Mouse (Mus musculus) midbrain, embryonic 13.5 days (tissue): ENCODE data around the gene B3galt4. TPM values are rescaled to one million over a fixed set of nuclear protein-coding genes. Genes with fewer than 3 reads are reported as not detected.
"Not testable (repeated sequence)": the region's sequence is repeated elsewhere in the genome, so short reads cannot be mapped to it uniquely, and the experiment has no call there.

Source experiments
- ATAC-seq: fragments of 200-750 bp; cut with Nextera tagmentation; 2 replicates; pipeline ENCODE4 v1.8.0; 2017; ENCODE audit warnings: mild to moderate bottlenecking, moderate TSS enrichment, moderate library complexity
- H3K27ac ChIP-seq: fragments of 300-500 bp; sonication (generic); 2 replicates; pipeline ENCODE4 v1.5.1; 2015; ENCODE audit warnings: inconsistent platforms, mild to moderate bottlenecking, moderate library complexity
- H3K27me3 ChIP-seq: fragments of 300-500 bp; sonication (generic); 2 replicates; pipeline ENCODE4 v1.6.1; 2015; ENCODE audit warnings: mild to moderate bottlenecking, inconsistent platforms
- H3K36me3 ChIP-seq: fragments of 300-500 bp; sonication (generic); 2 replicates; pipeline ENCODE4 v1.6.1; 2015; ENCODE audit warnings: mild to moderate bottlenecking, inconsistent platforms
- H3K4me1 ChIP-seq: fragments of 300-500 bp; sonication (generic); replicated peaks from 2 replicates; pipeline ENCODE4 v1.6.1; 2015; ENCODE audit warnings: inconsistent platforms
- H3K4me2 ChIP-seq: fragments of 300-500 bp; sonication (generic); replicated peaks from 2 replicates; pipeline ENCODE4 v1.6.1; 2015; ENCODE audit warnings: moderate library complexity, mild to moderate bottlenecking, inconsistent platforms
- H3K4me3 ChIP-seq: fragments of 300-500 bp; sonication (generic); replicated peaks from 2 replicates; pipeline ENCODE4 v1.5.1; 2015; ENCODE audit warnings: mild to moderate bottlenecking, inconsistent platforms
- H3K9ac ChIP-seq: fragments of 300-500 bp; sonication (generic); replicated peaks from 2 replicates; pipeline ENCODE4 v1.6.1; 2015; ENCODE audit warnings: mild to moderate bottlenecking, inconsistent platforms
- H3K9me3 ChIP-seq: fragments of 300-500 bp; sonication (generic); 2 replicates; pipeline ENCODE4 v1.6.1; 2016; ENCODE audit warnings: mild to moderate bottlenecking, inconsistent platforms
- WGBS: fragments of 180-500 bp; shearing (Covaris S2); methylation state at CpG from one replicate; pipeline ENCODE4 v1.1.7; 2015; 5-methylcytosine and 5-hydroxymethylcytosine counted together
- polyA plus RNA-seq: library from polyadenylated mRNA; unstranded; fragments of >200 nt; fragmentation: Nextera tagmentation; extraction: Ambion mirVana; gene quantifications from 2 replicates; pipeline ENCODE4 v1.2.1, GENCODE M21; 2015

B3galt4 gene
- polyA plus RNA-seq, 1 experiment from 2014 or later: 13.6 TPM

GRCm38 (mm10) chr17:33904835-33905234 lies 46.5 kb downstream of the B3galt4 start, which contains the start of gene Platr17:
Gene Platr17 (plus strand): TSS chr17:33905135.
- H3K36me3 ChIP-seq, H3K4me2 ChIP-seq, ATAC-seq, H3K9ac ChIP-seq, H3K9me3 ChIP-seq, H3K4me3 ChIP-seq, H3K27ac ChIP-seq, H3K27me3 ChIP-seq, H3K4me1 ChIP-seq: not testable (repeated sequence)
- WGBS: 35% methylated on average over 3 of the region's 4 CpGs

DNA sequence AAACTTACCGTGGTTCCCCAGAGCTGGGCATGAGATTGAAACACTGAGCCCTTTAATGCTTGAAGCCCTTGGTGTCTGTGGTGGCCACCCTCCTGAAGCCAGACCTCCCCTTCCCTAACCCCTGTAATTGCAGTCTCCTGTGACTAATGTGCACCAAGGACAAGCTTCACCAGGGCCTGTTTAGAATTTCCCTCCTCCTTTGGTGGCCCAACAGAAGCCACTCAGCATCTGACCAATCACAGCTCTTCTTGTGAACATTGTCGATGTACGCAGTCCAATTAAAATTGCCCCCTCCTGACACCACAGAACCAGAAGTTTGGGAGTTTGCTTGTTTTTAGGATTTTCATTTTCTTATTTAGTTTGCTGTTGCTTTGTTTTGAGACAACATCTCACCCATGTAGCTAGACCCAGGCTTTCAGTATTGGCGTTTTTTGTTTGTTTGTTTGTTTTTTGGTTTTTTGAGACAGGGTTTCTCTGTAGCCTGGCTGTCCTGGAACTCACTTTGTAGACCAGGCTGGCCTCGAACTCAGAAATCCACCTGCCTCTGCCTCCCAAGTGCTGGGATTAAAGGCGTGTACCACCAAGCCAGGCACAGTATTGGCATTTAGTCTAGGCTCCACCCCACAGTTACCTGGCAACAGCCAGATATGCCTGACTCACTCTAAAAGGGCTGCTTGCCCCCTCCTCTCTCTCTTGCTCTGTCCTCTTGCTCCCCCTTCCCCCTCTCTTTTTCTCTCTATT lies 47.2 kb downstream of the B3galt4 start:
- not testable (repeated sequence) for H3K4me3 ChIP-seq, H3K4me1 ChIP-seq, ATAC-seq, H3K36me3 ChIP-seq, H3K9me3 ChIP-seq, H3K27ac ChIP-seq, H3K9ac ChIP-seq, H3K27me3 ChIP-seq, H3K4me2 ChIP-seq
- WGBS: 80% methylated on average over 6 of the region's 6 CpGs

DNA sequence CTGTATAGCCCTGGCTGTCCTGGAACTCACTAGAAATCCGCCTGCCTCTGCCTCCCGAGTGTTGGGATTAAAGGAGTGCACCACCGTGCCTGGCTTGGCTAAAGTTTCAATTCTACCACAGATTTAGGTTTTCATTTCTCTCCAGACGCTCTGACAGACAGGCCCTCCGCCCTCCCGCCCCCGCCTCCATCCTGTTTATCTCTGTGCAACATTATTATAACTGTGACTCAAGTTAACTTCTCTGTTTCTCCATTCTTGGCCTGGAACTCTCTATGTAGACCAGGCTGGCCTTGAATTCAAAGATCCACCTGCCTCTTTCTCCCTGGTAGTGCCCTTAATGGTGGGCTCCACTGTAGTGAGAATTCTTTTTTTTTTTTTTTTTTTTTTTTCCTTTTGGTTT lies 48.8 kb downstream of the B3galt4 start:
- Histone ChIP-seq H3K36me3 (no peaks in the 10 kb centered on the region), H3K9me3 (no peaks in the 10 kb centered on the region), H3K27me3 (no peaks in the 10 kb centered on the region), H3K4me2 (no peak overlapping the region), H3K4me3 (no peak overlapping the region), H3K27ac (no peak overlapping the region), H3K9ac (no peak overlapping the region), H3K4me1 (no peaks in the 10 kb centered on the region; the same call in 1 of the 2 replicates)
- 88% methylated on average over 7 of the region's 7 CpGs for WGBS
- ATAC-seq: no peak

DNA sequence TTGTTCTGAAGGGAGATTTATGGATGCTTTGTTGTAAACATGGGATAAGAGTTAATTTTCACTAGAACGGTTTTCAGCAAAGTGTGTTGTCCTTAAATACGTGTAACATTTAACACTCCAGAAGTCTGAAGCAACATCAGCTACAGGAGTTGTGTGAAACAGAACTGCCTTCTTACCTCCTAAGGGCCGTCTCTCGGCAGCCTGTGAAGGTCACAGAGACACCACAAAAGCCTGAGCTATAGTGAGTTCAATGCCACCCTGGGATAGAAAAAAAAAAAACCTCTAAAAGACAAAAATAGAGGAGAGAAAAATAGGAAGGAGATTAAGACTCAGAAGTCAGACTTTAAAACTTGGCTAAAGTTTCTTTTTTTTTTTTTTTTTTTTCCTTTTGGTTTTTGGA lies 49.2 kb downstream of the B3galt4 start:
- 79% methylated on average over 4 of the region's 4 CpGs for WGBS
- no peak for ATAC-seq
- no peaks in the 10 kb centered on the region for H3K4me1 ChIP-seq
- no peak overlapping the region for H3K9ac ChIP-seq
- H3K27ac ChIP-seq: no peak overlapping the region
- no peak overlapping the region for H3K4me3 ChIP-seq
- H3K4me2 ChIP-seq: no peak overlapping the region
- no peaks in the 10 kb centered on the region for H3K9me3 ChIP-seq
- H3K36me3 ChIP-seq: no peaks in the 10 kb centered on the region
- H3K27me3 ChIP-seq: no peaks in the 10 kb centered on the region

GRCm38 (mm10) chr17:33901653-33902052 lies 49.6 kb downstream of the B3galt4 start:
- H3K27me3 ChIP-seq: no peaks in the 10 kb centered on the region
- H3K4me3 ChIP-seq: no peak overlapping the region
- no peaks in the 10 kb centered on the region for H3K9me3 ChIP-seq
- H3K27ac ChIP-seq: no peak overlapping the region
- no peak for ATAC-seq
- H3K36me3 ChIP-seq: no peaks in the 10 kb centered on the region
- H3K9ac ChIP-seq: no peak overlapping the region
- H3K4me1 ChIP-seq: no peaks in the 10 kb centered on the region
- 70% methylated on average over 4 of the region's 4 CpGs for WGBS
- H3K4me2 ChIP-seq: no peak overlapping the region

GRCm38 (mm10) chr17:33900989-33901314 lies 50.3 kb downstream of the B3galt4 start:
- H3K4me1 ChIP-seq: no peaks in the 10 kb centered on the region
- no peaks in the 10 kb centered on the region for H3K27me3 ChIP-seq
- no peak overlapping the region for H3K9ac ChIP-seq
- ATAC-seq: no peak
- no peak overlapping the region for H3K27ac ChIP-seq
- H3K4me3 ChIP-seq: no peak overlapping the region
- H3K4me2 ChIP-seq: no peak overlapping the region
- H3K36me3 ChIP-seq: no peaks in the 10 kb centered on the region
- no peaks in the 10 kb centered on the region for H3K9me3 ChIP-seq
- WGBS: 85% methylated on average over 4 of the region's 4 CpGs

- Histone ChIP-seq H3K9ac (0 out of 2 replicates have a peak overlapping the region, but pooled peaks have one; percentile 4), H3K4me1 (no peaks in the 10 kb centered on the region), H3K27me3 (no peaks in the 10 kb centered on the region), H3K4me2 (no peak overlapping the region), H3K9me3 (no peaks in the 10 kb centered on the region), H3K4me3 (no peak overlapping the region), H3K36me3 (no peaks in the 10 kb centered on the region), H3K27ac (no peak overlapping the region)
- 72% methylated on average over 7 of the region's 7 CpGs for WGBS
- no peak for ATAC-seq
Observed at GRCm38 (mm10) chr17:33900281-33900988, 50.9 kb downstream of the B3galt4 start.

Other genes with a start within 250 kb of the B3galt4 start
- 54.4 and 55.8 TPM in 2 replicates for gene March2, start 232.8 kb downstream of the B3galt4 start, polyA plus RNA-seq
- 534 and 547 TPM in 2 replicates for gene Rab11b, start 191.0 kb downstream of the B3galt4 start, polyA plus RNA-seq
- gene Angptl4, start 169.7 kb downstream of the B3galt4 start, polyA plus RNA-seq: 14.3 and 17.1 TPM in 2 replicates
- gene Kank3, start 141.0 kb downstream of the B3galt4 start, polyA plus RNA-seq: 28.6 and 36.2 TPM in 2 replicates
- 704 and 707 TPM in 2 replicates for gene Rps28, start 126.9 kb downstream of the B3galt4 start, polyA plus RNA-seq
- 482 and 516 TPM in 2 replicates for gene Ndufa7, start 126.9 kb downstream of the B3galt4 start, polyA plus RNA-seq
- gene Cd320, start 108.4 kb downstream of the B3galt4 start, polyA plus RNA-seq: 64.0 and 66.9 TPM in 2 replicates
- gene Gm7029, start 77.7 kb downstream of the B3galt4 start, polyA plus RNA-seq: not detected in 2 replicates
- gene Kifc1, start 60.8 kb downstream of the B3galt4 start, polyA plus RNA-seq: 2.9 and 3.0 TPM in 2 replicates
- gene Platr17, start 46.4 kb downstream of the B3galt4 start, polyA plus RNA-seq: 0.40 and 0.52 TPM in 2 replicates
- 56.5 and 57.2 TPM in 2 replicates for gene Daxx, start 42.1 kb downstream of the B3galt4 start, polyA plus RNA-seq
- 18.1 and 19.6 TPM in 2 replicates for gene Tapbp, start 35.6 kb downstream of the B3galt4 start, polyA plus RNA-seq
- gene Zbtb22, start 35.6 kb downstream of the B3galt4 start, polyA plus RNA-seq: 20.3 TPM in 2 replicates
- gene Rgl2, start 21.9 kb downstream of the B3galt4 start, polyA plus RNA-seq: 49.8 and 56.9 TPM in 2 replicates
- 193 and 195 TPM in 2 replicates for gene Pfdn6, start 11.1 kb downstream of the B3galt4 start, polyA plus RNA-seq
- 24.4 and 25.7 TPM in 2 replicates for gene Wdr46, start 10.8 kb downstream of the B3galt4 start, polyA plus RNA-seq
- 66.4 and 69.8 TPM in 2 replicates for gene Vps52, start 4.3 kb upstream of the B3galt4 start, polyA plus RNA-seq
- gene Rps18, start 4.5 kb upstream of the B3galt4 start, polyA plus RNA-seq: 918 and 949 TPM in 2 replicates
- 13.5 and 16.0 TPM in 2 replicates for gene H2-K1, start 48.9 kb upstream of the B3galt4 start, polyA plus RNA-seq
- 20.1 and 24.3 TPM in 2 replicates for gene Ring1, start 73.2 kb upstream of the B3galt4 start, polyA plus RNA-seq
- gene H2-Ke6, start 76.6 kb upstream of the B3galt4 start, polyA plus RNA-seq: 80.5 and 91.7 TPM in 2 replicates
- gene Slc39a7, start 80.2 kb upstream of the B3galt4 start, polyA plus RNA-seq: 176 and 180 TPM in 2 replicates
- 57.9 and 62.7 TPM in 2 replicates for gene Rxrb, start 80.3 kb upstream of the B3galt4 start, polyA plus RNA-seq
- gene Col11a2, start 87.9 kb upstream of the B3galt4 start, polyA plus RNA-seq: 2.1 and 2.5 TPM in 2 replicates
- not detected in 2 replicates for gene H2-Oa, start 140.9 kb upstream of the B3galt4 start, polyA plus RNA-seq
- gene H2-DMa, start 168.1 kb upstream of the B3galt4 start, polyA plus RNA-seq: 13.1 and 15.3 TPM in 2 replicates
- 128 and 147 TPM in 2 replicates for gene Brd2, start 171.1 kb upstream of the B3galt4 start, polyA plus RNA-seq
- 0.14 and 0.32 TPM in 2 replicates for gene H2-DMb2, start 191.8 kb upstream of the B3galt4 start, polyA plus RNA-seq
- gene H2-DMb1, start 201.6 kb upstream of the B3galt4 start, polyA plus RNA-seq: 0.43 TPM in 1 of 2 replicates, not detected in the other
- gene Tap1, start 236.1 kb upstream of the B3galt4 start, polyA plus RNA-seq: 0.46 and 0.57 TPM in 2 replicates
- 0.73 and 1.5 TPM in 2 replicates for gene Psmb9, start 236.3 kb upstream of the B3galt4 start, polyA plus RNA-seq
- gene Psmb8, start 246.2 kb upstream of the B3galt4 start, polyA plus RNA-seq: 1.5 and 2.4 TPM in 2 replicates